Mouse (Mus musculus) stomach, embryonic 14.5 days (tissue): ENCODE results near the gene Il1r1. TPM values are rescaled to one million over a fixed set of nuclear protein-coding genes. Genes with fewer than 3 reads are reported as not detected.

Experiments used
- ATAC-seq: fragments of 200-750 bp; cut with Nextera tagmentation; 2 replicates; pipeline ENCODE4 v1.8.0; 2017; ENCODE audit warnings: low read depth, moderate TSS enrichment; ENCODE audit not compliant: insufficient number of reproducible peaks, insufficient read depth, low FRiP score
- H3K27ac ChIP-seq: fragments of 300-500 bp; sonication (generic); 2 replicates; pipeline ENCODE4 v1.5.1; 2014; ENCODE audit warnings: mild to moderate bottlenecking, low read length, moderate library complexity, mixed read lengths
- H3K27me3 ChIP-seq: fragments of 300-500 bp; sonication (generic); 2 replicates; pipeline ENCODE4 v1.6.1; 2014; ENCODE audit warnings: low read length, control low read depth, mixed read lengths; ENCODE audit not compliant: control insufficient read depth, insufficient read depth
- H3K36me3 ChIP-seq: fragments of 300-500 bp; sonication (generic); 2 replicates; pipeline ENCODE4 v1.6.1; 2014; ENCODE audit warnings: mild to moderate bottlenecking, control low read depth, low read length, moderate library complexity, mixed read lengths; ENCODE audit not compliant: control insufficient read depth, insufficient read depth
- H3K4me1 ChIP-seq: fragments of 300-500 bp; sonication (generic); 2 replicates; pipeline ENCODE4 v1.6.1; 2014; ENCODE audit warnings: low read length, control low read depth, mixed read lengths; ENCODE audit not compliant: control insufficient read depth, insufficient read depth
- H3K4me2 ChIP-seq: fragments of 300-500 bp; sonication (generic); replicated peaks from 2 replicates; pipeline ENCODE4 v1.6.1; 2014; ENCODE audit warnings: low read depth, low read length, control low read depth
- H3K4me3 ChIP-seq: fragments of 300-500 bp; sonication (generic); 2 replicates; pipeline ENCODE4 v1.5.1; 2014; ENCODE audit warnings: low read depth, low read length, control low read depth
- H3K9ac ChIP-seq: fragments of 300-500 bp; sonication (generic); replicated peaks from 2 replicates; pipeline ENCODE4 v1.6.1; 2014; ENCODE audit warnings: low read depth, mild to moderate bottlenecking, control low read depth, low read length, moderate library complexity, mixed read lengths
- H3K9me3 ChIP-seq: fragments of 300-500 bp; sonication (generic); 2 replicates; pipeline ENCODE4 v1.6.1; 2016; ENCODE audit warnings: low read depth, low read length, control low read depth; ENCODE audit not compliant: control insufficient read depth
- WGBS: fragments of 180-500 bp; shearing (Covaris S2); extraction: QIAGEN DNeasy Blood & Tissue Kit; methylation state at CpG from one replicate; pipeline ENCODE4 v1.1.7; 2014; 5-methylcytosine and 5-hydroxymethylcytosine counted together
- polyA plus RNA-seq: library from polyadenylated mRNA; unstranded; fragments of >200 nt; fragmentation: Nextera tagmentation; extraction: Ambion mirVana; gene quantifications from 2 replicates; pipeline ENCODE4 v1.2.1, GENCODE M21; 2014

The Il1r1 gene
- polyA plus RNA-seq, 1 experiment from 2014 or later = 8.3 TPM

DNA sequence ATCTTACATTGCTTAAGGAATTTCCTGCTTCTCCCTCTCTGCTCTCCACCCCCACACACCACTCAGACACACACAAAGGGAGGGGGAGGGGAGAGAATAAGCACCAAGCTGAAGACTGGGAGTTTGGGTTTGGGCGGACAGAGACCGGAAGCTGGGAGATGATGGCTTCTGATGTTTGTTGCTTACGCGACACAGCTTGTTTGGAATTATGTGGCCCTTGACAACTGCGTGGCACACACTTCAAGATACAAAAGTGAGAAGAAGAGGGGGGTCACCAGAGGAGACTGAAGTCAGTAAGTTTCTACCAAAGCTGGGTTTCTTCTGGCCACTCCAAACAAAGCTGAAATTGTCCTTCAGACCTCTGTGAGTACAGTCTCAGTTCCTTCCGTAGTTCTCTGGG lies 99.6 kb downstream of the Il1r1 start, which contains the start of gene Il1rl2:
Gene Il1rl2 (plus strand): TSS at position 154 of the 400 bp plus-strand sequence.
- Histone ChIP-seq H3K36me3 (no peaks in the 10 kb centered on the region), H3K9ac (peak within 1 kb of the TSS; percentile 28; the same call in 1 of the 2 replicates), H3K27ac (no peak within 1 kb of the TSS), H3K27me3 (no peaks in the 10 kb centered on the region), H3K9me3 (no peaks in the 10 kb centered on the region), H3K4me3 (peak within 1 kb of the TSS; percentile 35), H3K4me1 (0 out of 2 replicates have a peak, but pooled peaks cover 5% of the 10 kb centered on the region), H3K4me2 (peak within 1 kb of the TSS; percentile 85)
- 39% methylated on average over 6 of the region's 6 CpGs for WGBS
- ATAC-seq = 0 out of 2 replicates have a peak, but pooled peaks have one; percentile 61

DNA sequence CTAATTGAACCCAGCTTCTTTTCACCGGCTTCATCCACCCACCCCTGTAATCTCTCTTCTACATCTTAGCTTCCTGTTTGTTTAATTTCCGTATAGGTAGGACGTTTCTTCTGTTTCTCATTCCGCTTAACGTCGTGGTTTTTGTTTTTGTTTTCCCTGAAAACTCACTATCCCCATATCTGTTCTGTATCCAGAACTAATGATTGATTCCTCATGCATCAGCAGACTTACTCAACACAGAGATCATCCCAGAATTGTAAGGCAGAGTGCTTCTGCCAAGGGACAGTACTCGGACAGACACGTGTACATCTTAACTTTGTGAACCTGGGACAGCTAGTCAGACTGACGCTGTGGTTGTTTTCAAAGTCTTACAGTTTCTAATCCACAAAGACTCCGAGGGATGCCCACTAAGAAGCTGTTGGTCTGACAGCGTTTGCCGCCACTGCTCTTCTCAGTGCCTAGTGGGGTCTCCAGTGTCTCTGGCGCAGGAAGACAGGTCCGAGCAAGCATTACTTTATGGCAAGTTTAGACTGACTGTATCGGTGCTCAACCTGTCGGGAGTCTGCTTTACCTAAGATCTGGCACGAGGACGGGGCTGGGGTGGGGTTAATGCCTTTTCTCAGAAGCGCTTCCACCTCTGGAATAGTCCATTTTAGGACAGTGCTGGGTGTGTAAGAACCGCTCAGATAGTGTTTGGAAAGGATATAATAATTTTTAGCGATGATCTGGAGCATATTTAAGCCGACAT lies 100.2 kb downstream of the Il1r1 start:
- Histone ChIP-seq H3K9ac (peak overlapping the region; percentile 28; the same call in 1 of the 2 replicates), H3K4me2 (peak overlapping the region; percentile 85), H3K27me3 (no peaks in the 10 kb centered on the region), H3K9me3 (no peaks in the 10 kb centered on the region), H3K27ac (no peak overlapping the region), H3K4me3 (peak overlapping the region; percentile 35), H3K4me1 (0 out of 2 replicates have a peak, but pooled peaks cover 5% of the 10 kb centered on the region), H3K36me3 (no peaks in the 10 kb centered on the region)
- no peak for ATAC-seq
- 6% methylated on average over 22 of the region's 22 CpGs for WGBS

- Histone ChIP-seq H3K27me3 (no peaks in the 10 kb centered on the region), H3K9ac (peak overlapping the region; percentile 28; the same call in 1 of the 2 replicates), H3K4me3 (peak overlapping the region; percentile 35), H3K36me3 (no peaks in the 10 kb centered on the region), H3K27ac (no peak overlapping the region), H3K4me1 (0 out of 2 replicates have a peak, but pooled peaks cover 5% of the 10 kb centered on the region), H3K4me2 (peak overlapping the region; percentile 85), H3K9me3 (no peaks in the 10 kb centered on the region)
- 5% methylated on average over 29 of the region's 29 CpGs for WGBS
- peak; percentile 37; the same call in 1 of the 2 replicates for ATAC-seq
These were observed 100.9 kb downstream of the Il1r1 start for GRCm38 (mm10) chr1:40325711-40326327.

DNA sequence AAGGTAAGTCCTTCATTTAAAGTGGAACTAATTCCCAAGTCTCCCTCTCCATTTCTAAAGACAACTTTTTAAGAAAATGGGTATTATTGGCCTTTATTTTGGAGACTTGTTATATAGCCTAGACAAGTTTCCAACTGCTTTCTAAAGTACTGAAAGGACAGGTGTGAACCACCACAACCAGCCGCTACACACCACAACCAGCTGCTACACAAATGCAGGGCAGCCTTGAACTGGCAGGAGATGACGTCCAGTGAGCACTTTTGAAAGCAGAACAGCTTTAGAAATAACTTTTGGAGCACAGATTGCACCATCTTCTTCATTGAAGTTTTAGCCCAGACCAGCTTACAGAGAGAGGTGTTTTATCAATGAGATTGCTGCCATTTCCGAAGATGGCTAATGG lies 102.7 kb downstream of the Il1r1 start:
- 85% methylated on average over 3 of the region's 3 CpGs for WGBS
- no peaks in the 10 kb centered on the region for H3K27me3 ChIP-seq
- no peak for ATAC-seq
- no peak overlapping the region for H3K27ac ChIP-seq
- H3K4me1 ChIP-seq = 0 out of 2 replicates have a peak, but pooled peaks cover 5% of the 10 kb centered on the region
- no peak overlapping the region for H3K9ac ChIP-seq
- no peak overlapping the region for H3K4me2 ChIP-seq
- no peak overlapping the region for H3K4me3 ChIP-seq
- no peaks in the 10 kb centered on the region for H3K36me3 ChIP-seq
- no peaks in the 10 kb centered on the region for H3K9me3 ChIP-seq

DNA sequence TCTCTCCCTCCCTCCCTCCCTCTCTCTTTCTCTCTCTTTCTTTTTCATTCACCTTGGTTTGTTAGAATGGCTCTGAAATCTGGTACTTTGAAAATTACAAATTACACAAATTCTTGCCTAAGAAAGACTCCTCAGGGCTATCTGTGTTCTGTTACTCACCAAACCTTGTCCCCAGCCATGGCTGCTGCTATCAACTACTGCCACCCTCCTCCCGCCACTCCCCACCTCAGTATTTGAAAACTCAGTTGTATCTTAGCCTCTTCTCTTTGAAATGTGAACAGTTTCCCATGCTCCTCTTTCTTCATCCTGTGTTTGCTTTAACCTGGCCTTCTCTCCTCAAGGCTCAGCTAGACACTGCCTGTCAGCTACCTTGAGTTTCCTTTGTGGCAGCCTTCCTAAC lies 104.6 kb downstream of the Il1r1 start:
- ATAC-seq = no peak
- Histone ChIP-seq H3K4me1 (0 out of 2 replicates have a peak, but pooled peaks cover 5% of the 10 kb centered on the region), H3K27me3 (no peaks in the 10 kb centered on the region), H3K4me2 (no peak overlapping the region), H3K4me3 (no peak overlapping the region), H3K9me3 (no peaks in the 10 kb centered on the region), H3K27ac (no peak overlapping the region), H3K9ac (no peak overlapping the region), H3K36me3 (no peaks in the 10 kb centered on the region)
- 85% methylated on average over 1 of the region's 1 CpGs for WGBS

- H3K27ac ChIP-seq = no peak overlapping the region
- no peak overlapping the region for H3K4me3 ChIP-seq
- no peaks in the 10 kb centered on the region for H3K9me3 ChIP-seq
- no peak overlapping the region for H3K4me2 ChIP-seq
- H3K27me3 ChIP-seq = no peaks in the 10 kb centered on the region
- no peaks in the 10 kb centered on the region for H3K36me3 ChIP-seq
- 0 out of 2 replicates have a peak, but pooled peaks cover 5% of the 10 kb centered on the region for H3K4me1 ChIP-seq
- ATAC-seq = no peak
- no peak overlapping the region for H3K9ac ChIP-seq
- 82% methylated on average over 8 of the region's 8 CpGs for WGBS
These were observed 105.3 kb downstream of the Il1r1 start for GRCm38 (mm10) chr1:40330181-40330580.

- Histone ChIP-seq H3K4me3 (no peak overlapping the region), H3K27ac (no peak overlapping the region), H3K4me1 (no peaks in the 10 kb centered on the region), H3K9ac (no peak overlapping the region), H3K36me3 (no peaks in the 10 kb centered on the region), H3K27me3 (no peaks in the 10 kb centered on the region), H3K9me3 (no peaks in the 10 kb centered on the region), H3K4me2 (no peak overlapping the region)
- WGBS = 78% methylated on average over 1 of the region's 1 CpGs
- no peak for ATAC-seq
These were observed 114.5 kb downstream of the Il1r1 start for GRCm38 (mm10) chr1:40339346-40339745.

GRCm38 (mm10) chr1:40340102-40340501 lies 115.2 kb downstream of the Il1r1 start:
- no peak for ATAC-seq
- Histone ChIP-seq H3K9ac (no peak overlapping the region), H3K9me3 (no peaks in the 10 kb centered on the region), H3K27ac (no peak overlapping the region), H3K4me1 (no peaks in the 10 kb centered on the region), H3K4me2 (no peak overlapping the region), H3K4me3 (no peak overlapping the region), H3K27me3 (no peaks in the 10 kb centered on the region), H3K36me3 (no peaks in the 10 kb centered on the region; the same call in 1 of the 2 replicates)
- WGBS = 86% methylated on average over 4 of the region's 4 CpGs
